Mouse (Mus musculus): ENCODE results near the gene Hcfc1r1.

DNA sequence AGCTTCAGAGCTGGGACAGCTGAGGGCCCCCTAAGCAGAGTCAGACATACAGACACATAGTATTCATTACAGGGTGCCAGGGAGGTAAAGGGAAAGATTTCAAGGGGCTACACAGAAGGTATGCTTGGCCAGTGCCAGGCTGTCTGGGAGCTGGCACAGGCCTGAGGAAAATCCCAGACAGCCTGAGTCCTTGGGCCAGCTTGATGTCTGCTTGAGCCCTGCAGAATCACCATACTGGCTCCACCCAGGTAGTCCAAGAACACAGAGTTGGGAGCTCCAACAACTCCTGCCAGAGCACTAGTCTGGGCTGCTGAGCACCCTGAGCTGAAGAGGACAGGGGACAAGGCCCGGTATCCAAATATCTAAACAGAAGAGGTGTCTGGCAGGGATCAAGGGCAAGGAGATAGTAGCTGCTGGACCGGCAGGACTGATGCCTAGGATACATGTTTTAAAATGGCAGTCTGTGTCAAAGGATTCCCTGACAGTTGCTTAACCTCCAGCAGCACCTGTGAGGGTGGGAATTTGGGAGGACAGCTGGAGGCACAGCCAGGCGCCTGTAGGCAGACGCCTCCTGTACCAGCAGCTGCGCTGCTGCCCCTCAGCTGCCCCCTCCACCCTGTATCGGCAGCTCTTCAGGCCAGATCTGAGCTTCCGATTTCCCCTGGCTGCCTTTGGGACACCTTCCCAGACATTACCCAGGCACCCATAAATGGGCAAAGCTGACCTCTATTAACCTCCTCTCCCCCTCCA, 49.2 kb downstream of the Hcfc1r1 start, which contains the start of gene 1520401A03Rik:
- TF ChIP-seq CTCF (conservative IDR thresholded peaks at IDR 0.05; ENCODE audit: low read length) (no peak), NANOG (IDR thresholded peaks at IDR 0.05; ENCODE audit: borderline replicate concordance, low read length) (no peak)

All from E14TG2a.4 (cell line).